Mouse (Mus musculus) heart, postnatal 0 days (tissue): ENCODE results near the gene Pms1.

Source experiments
- CTCF ChIP-seq: IDR thresholded peaks from 2 replicates; pipeline ENCODE4 v1.5.1; 2016; ENCODE audit warnings: antibody characterized with exemption, control low read depth, low read depth
- EP300 ChIP-seq: IDR thresholded peaks from 2 replicates; pipeline ENCODE4 v1.6.1; 2016; ENCODE audit warnings: antibody characterized with exemption, low read depth

- TF ChIP-seq CTCF (no peak), EP300 (no peak)
Observed at GRCm38 (mm10) chr1:53203902-53204301, 92.9 kb downstream of the Pms1 start.
